In genomic region chr4:8949951-8950350, GRCm38 (mm10) we compare ENCODE assay signal across 24 mouse cellular contexts.
DNase-seq lines count a peak whose midpoint lies in the region; ATAC-seq and TF ChIP-seq lines count a peak whose summit lies in the region.
"Had no signal": no experiment of that assay in that cellular context is flagged by ENCODE, and none has a peak within 500 bp of the region (broad histone marks: within the 10 kb centered on the region; RNA-seq: fewer than 3 reads in every experiment).

No protein-coding gene starts in this region.

- no peak overlapping the region for H3K9ac ChIP-seq in embryonic facial prominence, embryonic 14.5 days (ENCODE audit: low read depth, low read length)
- H3K9ac ChIP-seq in lung, embryonic 14.5 days: no peak overlapping the region
- no peak overlapping the region for H3K9ac ChIP-seq in intestine, embryonic 16.5 days (ENCODE audit: low read depth, low read length)
- H3K9ac ChIP-seq in stomach, embryonic 16.5 days (ENCODE audit: low read length): no peak overlapping the region
- H3K9ac ChIP-seq: embryonic facial prominence, embryonic 15.5 days; heart, embryonic 15.5 days; hindbrain, embryonic 13.5 days had no signal

- ATAC-seq in embryonic facial prominence, embryonic 14.5 days (ENCODE audit: low read depth): no peak
- ATAC-seq in lung, embryonic 14.5 days (ENCODE audit: insufficient read depth): no peak
- 0 out of 2 replicates have a peak, but pooled peaks have one; percentile 28 for ATAC-seq in intestine, embryonic 16.5 days
- no peak for ATAC-seq in stomach, embryonic 16.5 days (ENCODE audit: insufficient read depth, low FRiP score)
- ATAC-seq: activated CD4-positive, CD25-positive, alpha-beta regulatory T cell, adult 4 months; forebrain, embryonic 16.5 days; hindbrain, postnatal 0 days; Patski had no signal

- H3K27ac ChIP-seq in embryonic facial prominence, embryonic 14.5 days (replicated peaks; ENCODE audit: low read depth, low read length): no peak overlapping the region
- no peak overlapping the region for H3K27ac ChIP-seq in embryonic facial prominence, embryonic 10.5 days (replicated peaks)
- H3K27ac ChIP-seq in lung, embryonic 14.5 days (ENCODE audit: low read depth): no peak overlapping the region
- H3K27ac ChIP-seq in intestine, embryonic 16.5 days (ENCODE audit: low read length): no peak overlapping the region
- H3K27ac ChIP-seq in stomach, embryonic 16.5 days (ENCODE audit: low read length): peak overlapping the region; percentile 16; the same call in 1 of the 2 replicates
- H3K27ac ChIP-seq: embryonic facial prominence, embryonic 15.5 days; forebrain, embryonic 10.5 days; heart, embryonic 15.5 days; hindbrain, embryonic 13.5 days; hindbrain, postnatal 0 days had no signal

- no peak for TF ChIP-seq CTCF in lung, embryonic 14.5 days (IDR thresholded peaks at IDR 0.05; ENCODE audit: low read depth)

- H3K4me2 ChIP-seq in embryonic facial prominence, embryonic 14.5 days (ENCODE audit: low read depth, low read length): no peak overlapping the region
- no peak overlapping the region for H3K4me2 ChIP-seq in lung, embryonic 14.5 days
- H3K4me2 ChIP-seq in intestine, embryonic 16.5 days (ENCODE audit: low read depth, low read length): no peak overlapping the region
- no peak overlapping the region for H3K4me2 ChIP-seq in stomach, embryonic 16.5 days (ENCODE audit: low read depth, low read length)
- H3K4me2 ChIP-seq: embryonic facial prominence, embryonic 15.5 days; heart, embryonic 15.5 days; hindbrain, embryonic 13.5 days had no signal

- H3K4me3 ChIP-seq in embryonic facial prominence, embryonic 14.5 days (ENCODE audit: low read depth, low read length): no peak overlapping the region
- no peak overlapping the region for H3K4me3 ChIP-seq in embryonic facial prominence, embryonic 10.5 days
- no peak overlapping the region for H3K4me3 ChIP-seq in lung, embryonic 14.5 days (ENCODE audit: low read depth, low read length)
- no peak overlapping the region for H3K4me3 ChIP-seq in intestine, embryonic 16.5 days (ENCODE audit: low read length)
- H3K4me3 ChIP-seq in stomach, embryonic 16.5 days (replicated peaks; ENCODE audit: low read length): no peak overlapping the region
- H3K4me3 ChIP-seq: embryonic facial prominence, embryonic 15.5 days; erythroblast, embryonic 14.5 days; forebrain, embryonic 10.5 days; heart, embryonic 15.5 days; hindbrain, embryonic 13.5 days had no signal

- no peaks in the 10 kb centered on the region for H3K9me3 ChIP-seq in embryonic facial prominence, embryonic 14.5 days (ENCODE audit: control insufficient read depth, low read length)
- H3K9me3 ChIP-seq in embryonic facial prominence, embryonic 10.5 days: peaks cover 3% of the 10 kb centered on the region; the same call in 1 of the 2 replicates
- no peaks in the 10 kb centered on the region for H3K9me3 ChIP-seq in lung, embryonic 14.5 days (ENCODE audit: low read depth, low read length)
- H3K9me3 ChIP-seq in intestine, embryonic 16.5 days (ENCODE audit: control insufficient read depth, low read length): no peaks in the 10 kb centered on the region
- no peaks in the 10 kb centered on the region for H3K9me3 ChIP-seq in stomach, embryonic 16.5 days (replicated peaks; ENCODE audit: control insufficient read depth, low read length)
- H3K9me3 ChIP-seq: embryonic facial prominence, embryonic 15.5 days; heart, embryonic 15.5 days; hindbrain, embryonic 13.5 days had no signal

- H3K27me3 ChIP-seq in embryonic facial prominence, embryonic 14.5 days (replicated peaks; ENCODE audit: control insufficient read depth, insufficient read depth, low read length): no peaks in the 10 kb centered on the region
- no peaks in the 10 kb centered on the region for H3K27me3 ChIP-seq in embryonic facial prominence, embryonic 10.5 days (replicated peaks; ENCODE audit: low read depth, poor library complexity, severe bottlenecking)
- H3K27me3 ChIP-seq in lung, embryonic 14.5 days (ENCODE audit: insufficient read depth, low read length): no peaks in the 10 kb centered on the region
- H3K27me3 ChIP-seq in intestine, embryonic 16.5 days (replicated peaks; ENCODE audit: control insufficient read depth, insufficient read depth, low read length): no peaks in the 10 kb centered on the region
- H3K27me3 ChIP-seq in stomach, embryonic 16.5 days (ENCODE audit: control insufficient read depth, insufficient read depth, low read length): no peaks in the 10 kb centered on the region
- H3K27me3 ChIP-seq: embryonic facial prominence, embryonic 15.5 days; heart, embryonic 15.5 days; hindbrain, embryonic 13.5 days had no signal

- peaks cover 12% of the 10 kb centered on the region for H3K4me1 ChIP-seq in embryonic facial prominence, embryonic 14.5 days (ENCODE audit: control insufficient read depth, insufficient read depth, low read length)
- H3K4me1 ChIP-seq in embryonic facial prominence, embryonic 10.5 days: peaks cover 20% of the 10 kb centered on the region
- H3K4me1 ChIP-seq in lung, embryonic 14.5 days (ENCODE audit: insufficient read depth): peaks cover 4% of the 10 kb centered on the region; the same call in 1 of the 2 replicates
- peaks cover 12% of the 10 kb centered on the region for H3K4me1 ChIP-seq in intestine, embryonic 16.5 days (ENCODE audit: control insufficient read depth, insufficient read depth, low read length)
- H3K4me1 ChIP-seq in stomach, embryonic 16.5 days (ENCODE audit: control insufficient read depth, insufficient read depth, low read length): peaks cover 10% of the 10 kb centered on the region

- 68% methylated on average over 4 of the region's 4 CpGs for WGBS in embryonic facial prominence, embryonic 14.5 days
- WGBS in embryonic facial prominence, embryonic 10.5 days: 81% methylated on average over 4 of the region's 4 CpGs
- WGBS in lung, embryonic 14.5 days: 69% methylated on average over 4 of the region's 4 CpGs
- WGBS in intestine, embryonic 16.5 days: 66% methylated on average over 4 of the region's 4 CpGs
- 59% methylated on average over 4 of the region's 4 CpGs for WGBS in stomach, embryonic 16.5 days

- no peaks in the 10 kb centered on the region for H3K36me3 ChIP-seq in embryonic facial prominence, embryonic 14.5 days (ENCODE audit: control insufficient read depth, insufficient read depth, low read length)
- H3K36me3 ChIP-seq in embryonic facial prominence, embryonic 10.5 days (replicated peaks): no peaks in the 10 kb centered on the region
- no peaks in the 10 kb centered on the region for H3K36me3 ChIP-seq in lung, embryonic 14.5 days (ENCODE audit: insufficient read depth)
- no peaks in the 10 kb centered on the region for H3K36me3 ChIP-seq in intestine, embryonic 16.5 days (ENCODE audit: control insufficient read depth, insufficient read depth, low read length)
- H3K36me3 ChIP-seq in stomach, embryonic 16.5 days (ENCODE audit: control insufficient read depth, insufficient read depth, low read length): no peaks in the 10 kb centered on the region
- H3K36me3 ChIP-seq: embryonic facial prominence, embryonic 15.5 days; forebrain, embryonic 10.5 days; heart, embryonic 15.5 days; hindbrain, embryonic 13.5 days had no signal

- peak; percentile 52 for DNase-seq in embryonic facial prominence, embryonic 14.5 days (ENCODE audit: low spot score)
- DNase-seq in embryonic facial prominence, embryonic 10.5 days (ENCODE audit: low spot score): no peak
- peak; percentile 35 for DNase-seq in lung, embryonic 14.5 days
- no peak for DNase-seq in lung, postnatal 36 days
- DNase-seq in spleen, postnatal 14 days (ENCODE audit: low spot score in 2 of 2): no peak
- no peak for DNase-seq in neural tube, embryonic 10.5 days (ENCODE audit: extremely low spot score, low spot score)
- DNase-seq: adrenal gland, postnatal 14 days; B cell, adult 2 months; cerebellum, adult 18-20 months; cerebellum, adult 9-11 months; cerebellum, postnatal 36 days; gastrocnemius, postnatal 14 days; heart, postnatal 14 days had no signal

Comparison
In these comparisons a context has a peak if more than half of its experiments do, and no peak if none do; other contexts are left out.
1. DNase-seq: peak in embryonic facial prominence, embryonic 14.5 days (single experiment) and lung, embryonic 14.5 days (single experiment); none in embryonic facial prominence, embryonic 10.5 days (single experiment), lung, postnatal 36 days (single experiment), spleen, postnatal 14 days (0 of 2) and neural tube, embryonic 10.5 days (single experiment).